Mouse (Mus musculus) thymus, adult 2 months (tissue): Measurements from ENCODE around the gene Gabbr2.

Experiments
- CTCF ChIP-seq: fragments of 200-500 bp; IDR thresholded peaks from 2 replicates; pipeline ENCODE4 v1.5.1; 2012; ENCODE audit warnings: mild to moderate bottlenecking, control low read depth, low read length, moderate library complexity, borderline replicate concordance; ENCODE audit not compliant: control insufficient read depth, poor library complexity, insufficient read depth; ENCODE audit errors: extremely low read depth
- POLR2A ChIP-seq: fragments of 200-500 bp; IDR thresholded peaks from 2 replicates; pipeline ENCODE4 v1.6.1; 2012; ENCODE audit warnings: mild to moderate bottlenecking, low read length, control low read depth, moderate library complexity; ENCODE audit not compliant: control insufficient read depth, poor library complexity, insufficient read depth; ENCODE audit errors: extremely low read depth

DNA sequence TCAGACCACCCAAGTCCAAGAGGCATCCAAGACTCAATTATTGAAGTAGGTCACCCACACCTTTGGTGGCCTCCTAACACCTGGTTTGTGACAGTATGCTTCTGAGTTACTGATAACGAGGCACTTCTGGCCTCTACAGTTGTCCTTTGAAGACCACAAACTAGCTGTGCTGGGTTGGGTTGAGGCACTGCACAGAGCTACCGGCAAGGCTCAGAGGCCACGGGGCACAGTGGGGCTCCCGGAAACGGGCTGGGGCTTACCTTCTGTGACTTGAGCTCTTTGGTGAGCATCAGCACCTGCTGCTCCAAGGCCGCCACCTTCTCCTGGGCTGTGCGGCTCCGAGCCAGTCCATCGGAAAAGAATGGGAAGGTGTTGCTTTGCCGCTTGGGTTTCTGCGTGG, 363.6 kb downstream of the Gabbr2 start:
- TF ChIP-seq CTCF (no peak), POLR2A (no peak)
